Mouse (Mus musculus) liver, postnatal 0 days (tissue): ENCODE data around the gene Mgat4d.

ENCODE experiments used
- CTCF ChIP-seq: sonication (generic); IDR thresholded peaks from 2 replicates; pipeline ENCODE4 v1.5.1; 2016; ENCODE audit warnings: antibody characterized with exemption, low read depth
- EP300 ChIP-seq: IDR thresholded peaks from 2 replicates; pipeline ENCODE4 v1.6.1; 2016; ENCODE audit warnings: antibody characterized with exemption, low read depth, mild to moderate bottlenecking

- TF ChIP-seq EP300 = no peak
- no peak for TF ChIP-seq CTCF
Measured at GRCm38 (mm10) chr8:83332864-83333263, 15.4 kb upstream of the Mgat4d start.
